In the genomic region with DNA sequence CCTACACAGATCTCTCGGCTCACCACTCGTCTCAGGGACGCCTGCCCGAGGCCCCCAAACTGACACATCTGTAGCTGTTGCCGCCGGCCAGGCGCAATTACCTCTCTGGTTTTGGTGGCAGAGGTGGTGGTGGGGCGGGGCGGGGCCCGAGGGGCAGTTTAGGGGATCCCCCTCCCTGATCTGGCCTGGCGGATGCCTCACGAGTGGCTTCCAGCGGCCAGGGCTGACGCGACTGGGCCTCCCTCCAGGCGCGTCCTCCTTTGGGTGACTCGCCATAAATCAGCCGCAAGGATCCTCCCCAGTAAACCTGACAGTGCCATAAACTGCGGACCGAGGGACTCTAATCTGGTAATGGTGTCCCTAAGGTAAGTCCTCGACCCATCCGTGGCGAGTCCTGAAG, we compare ENCODE assay signal across 13 mouse cellular contexts. TPM values are rescaled to one million over a fixed set of nuclear protein-coding genes. Genes with fewer than 3 reads are reported as not detected.
DNase-seq lines count a peak whose midpoint lies in the region; ATAC-seq and TF ChIP-seq lines count a peak whose summit lies in the region.
"Had no signal": no experiment of that assay in that cellular context is flagged by ENCODE, and none has a peak within 500 bp of the region (broad histone marks: within the 10 kb centered on the region; RNA-seq: fewer than 3 reads in every experiment).

No protein-coding gene starts in this region.

- H3K27ac ChIP-seq in heart, embryonic 12.5 days (ENCODE audit: poor library complexity, severe bottlenecking), result no peak overlapping the region
- H3K27ac ChIP-seq in ES-Bruce4 (ENCODE audit: insufficient read depth, low read length), result no peak overlapping the region
- H3K27ac ChIP-seq in embryonic facial prominence, embryonic 15.5 days (replicated peaks), result no peak overlapping the region
- no peak overlapping the region for H3K27ac ChIP-seq in limb, embryonic 14.5 days (replicated peaks; ENCODE audit: low read depth, low read length)
- no peak overlapping the region for H3K27ac ChIP-seq in liver, embryonic 12.5 days
- H3K27ac ChIP-seq: layer of hippocampus, adult 2 months; liver, embryonic 14.5 days; midbrain, embryonic 10.5 days had no signal

- peak overlapping the region; percentile 14; the same call in 1 of the 2 replicates for H3K4me2 ChIP-seq in heart, embryonic 12.5 days
- no peak overlapping the region; the same call in 1 of the 2 replicates for H3K4me2 ChIP-seq in embryonic facial prominence, embryonic 15.5 days (replicated peaks)
- H3K4me2 ChIP-seq in limb, embryonic 14.5 days (replicated peaks; ENCODE audit: low read depth, low read length, severe bottlenecking), result 0 out of 2 replicates have a peak overlapping the region, but pooled peaks have one; percentile 21
- H3K4me2 ChIP-seq in liver, embryonic 12.5 days, result no peak overlapping the region

- no peaks in the 10 kb centered on the region for H3K36me3 ChIP-seq in heart, embryonic 12.5 days
- no peaks in the 10 kb centered on the region for H3K36me3 ChIP-seq in ES-Bruce4 (ENCODE audit: control insufficient read depth, insufficient read depth, low read length, poor library complexity, severe bottlenecking)
- H3K36me3 ChIP-seq in embryonic facial prominence, embryonic 15.5 days, result no peaks in the 10 kb centered on the region
- no peaks in the 10 kb centered on the region for H3K36me3 ChIP-seq in limb, embryonic 14.5 days (ENCODE audit: control insufficient read depth, insufficient read depth, low read length)
- H3K36me3 ChIP-seq in liver, embryonic 12.5 days, result no peaks in the 10 kb centered on the region
- H3K36me3 ChIP-seq: midbrain, embryonic 10.5 days had no signal

- 1% methylated on average over 24 of the region's 24 CpGs for WGBS in heart, embryonic 12.5 days
- 12% methylated on average over 24 of the region's 24 CpGs for whole genome bisulfite sequencing in embryonic facial prominence, embryonic 15.5 days
- 9% methylated on average over 23 of the region's 24 CpGs for WGBS in limb, embryonic 14.5 days
- WGBS in liver, embryonic 12.5 days (ENCODE audit: insufficient replicate concordance), result 7% methylated on average over 24 of the region's 24 CpGs

- H3K27me3 ChIP-seq in heart, embryonic 12.5 days (replicated peaks), result peaks cover 90% of the 10 kb centered on the region
- peaks cover 28% of the 10 kb centered on the region for H3K27me3 ChIP-seq in ES-Bruce4 (ENCODE audit: control insufficient read depth, insufficient read depth, low read length, poor library complexity, severe bottlenecking)
- peaks cover 97% of the 10 kb centered on the region for H3K27me3 ChIP-seq in embryonic facial prominence, embryonic 15.5 days
- peaks cover 98% of the 10 kb centered on the region for H3K27me3 ChIP-seq in limb, embryonic 14.5 days (ENCODE audit: control insufficient read depth, insufficient read depth, low read length)
- peaks cover 97% of the 10 kb centered on the region for H3K27me3 ChIP-seq in liver, embryonic 12.5 days (replicated peaks)

- DNase-seq in heart, adult 18-20 months, result no peak
- DNase-seq in limb, embryonic 14.5 days (ENCODE audit: low spot score), result no peak
- DNase-seq in right cerebral cortex, adult 2 months (ENCODE audit: low spot score in 2 of 2), result no peak
- no peak for DNase-seq in spleen, postnatal 14 days (ENCODE audit: low spot score in 2 of 2)
- DNase-seq: cerebellum, postnatal 25 days; gastrocnemius, postnatal 10 days had no signal

- TF ChIP-seq POLR2A in ES-Bruce4 (IDR thresholded peaks at IDR 0.05; ENCODE audit: insufficient read depth, low read length), result no peak
- no peak for TF ChIP-seq POLR2A in limb, embryonic 14.5 days (IDR thresholded peaks at IDR 0.05; ENCODE audit: borderline replicate concordance, extremely low read depth, insufficient read depth, insufficient read length)

- no peak for TF ChIP-seq CTCF in ES-Bruce4 (IDR thresholded peaks at IDR 0.05; ENCODE audit: low read depth, low read length)

- no peaks in the 10 kb centered on the region for H3K9me3 ChIP-seq in heart, embryonic 12.5 days (replicated peaks)
- H3K9me3 ChIP-seq in ES-Bruce4 (replicated peaks; ENCODE audit: control insufficient read depth, insufficient read depth, low read length, poor library complexity, severe bottlenecking), result no peaks in the 10 kb centered on the region
- no peaks in the 10 kb centered on the region for H3K9me3 ChIP-seq in embryonic facial prominence, embryonic 15.5 days (replicated peaks)
- no peaks in the 10 kb centered on the region for H3K9me3 ChIP-seq in limb, embryonic 14.5 days (ENCODE audit: control insufficient read depth, low read length)
- H3K9me3 ChIP-seq in liver, embryonic 12.5 days (replicated peaks), result no peaks in the 10 kb centered on the region
- H3K9me3 ChIP-seq: midbrain, embryonic 10.5 days had no signal

- peaks cover 16% of the 10 kb centered on the region for H3K4me1 ChIP-seq in heart, embryonic 12.5 days (replicated peaks)
- no peaks in the 10 kb centered on the region for H3K4me1 ChIP-seq in ES-Bruce4 (ENCODE audit: control insufficient read depth, insufficient read depth, low read length)
- H3K4me1 ChIP-seq in embryonic facial prominence, embryonic 15.5 days, result peaks cover 21% of the 10 kb centered on the region
- peaks cover 11% of the 10 kb centered on the region for H3K4me1 ChIP-seq in limb, embryonic 14.5 days (ENCODE audit: control insufficient read depth, insufficient read depth, low read length)
- 0 out of 2 replicates have a peak, but pooled peaks cover 12% of the 10 kb centered on the region for H3K4me1 ChIP-seq in liver, embryonic 12.5 days

- ATAC-seq in heart, embryonic 12.5 days (ENCODE audit: insufficient number of reproducible peaks, low FRiP score), result no peak
- ATAC-seq in embryonic facial prominence, embryonic 15.5 days (ENCODE audit: insufficient number of reproducible peaks, low FRiP score, low TSS enrichment, low read depth), result no peak
- ATAC-seq in limb, embryonic 14.5 days (ENCODE audit: low FRiP score, low read depth), result no peak
- no peak for ATAC-seq in liver, embryonic 12.5 days

- no peak for TF ChIP-seq EP300 in ES-Bruce4 (IDR thresholded peaks at IDR 0.05; ENCODE audit: insufficient read depth, low read depth, low read length)

- peak overlapping the region; percentile 17; the same call in 1 of the 2 replicates for H3K4me3 ChIP-seq in heart, embryonic 12.5 days
- H3K4me3 ChIP-seq in ES-Bruce4 (ENCODE audit: low read depth, low read length), result peak overlapping the region; percentile 18
- 0 out of 2 replicates have a peak overlapping the region, but pooled peaks have one; percentile 19 for H3K4me3 ChIP-seq in embryonic facial prominence, embryonic 15.5 days (replicated peaks)
- H3K4me3 ChIP-seq in limb, embryonic 14.5 days (replicated peaks; ENCODE audit: low read length), result peak overlapping the region; percentile 22
- no peak overlapping the region for H3K4me3 ChIP-seq in liver, embryonic 12.5 days
- H3K4me3 ChIP-seq: layer of hippocampus, adult 2 months had no signal

- H3K9ac ChIP-seq in heart, embryonic 12.5 days, result no peak overlapping the region
- no peak overlapping the region for H3K9ac ChIP-seq in ES-Bruce4 (ENCODE audit: low read depth, poor library complexity, severe bottlenecking)
- H3K9ac ChIP-seq in embryonic facial prominence, embryonic 15.5 days, result no peak overlapping the region
- H3K9ac ChIP-seq in limb, embryonic 14.5 days (ENCODE audit: low read depth, low read length, severe bottlenecking), result no peak overlapping the region
- no peak overlapping the region for H3K9ac ChIP-seq in liver, embryonic 12.5 days
- H3K9ac ChIP-seq: liver, embryonic 14.5 days had no signal

RNA-seq across cellular contexts. Expression of gene Hoxd1, which starts 15.8 kb away (rescaled TPM):
- polyA plus RNA-seq in heart, embryonic 12.5 days (2016; fragmentation: Nextera tagmentation; extraction: Ambion mirVana), result not detected in 2 replicates
- not detected for total RNA-seq in heart, adult 18-20 months (2021)
- polyA plus RNA-seq in ES-Bruce4 (2011; ENCODE audit: insufficient read depth, insufficient read length, low read depth, missing spikeins), result not detected in 2 replicates
- polyA plus RNA-seq in embryonic facial prominence, embryonic 15.5 days (2015; fragmentation: Nextera tagmentation; extraction: Ambion mirVana), result 1.6 and 2.5 TPM in 2 replicates
- polyA plus RNA-seq in limb, embryonic 14.5 days (2012; rRNA removed), result 0.50 and 0.59 TPM in 2 replicates
- 0.44 and 0.48 TPM in 2 replicates for polyA plus RNA-seq in limb, embryonic 14.5 days (2014; fragmentation: Nextera tagmentation; extraction: Ambion mirVana)
- polyA plus RNA-seq in liver, embryonic 12.5 days (2016; fragmentation: Nextera tagmentation; extraction: Ambion mirVana), result 0.07 TPM in 1 of 2 replicates, not detected in the other
- total RNA-seq: gastrocnemius, postnatal 10 days had no signal
- polyA plus RNA-seq: liver, embryonic 14.5 days; midbrain, embryonic 10.5 days had no signal

RNA-seq across cellular contexts. Expression of gene Gm28230, which starts 20.5 kb away (rescaled TPM):
- 0.08 TPM in 1 of 2 replicates, not detected in the other for polyA plus RNA-seq in heart, embryonic 12.5 days (2016; fragmentation: Nextera tagmentation; extraction: Ambion mirVana)
- total RNA-seq in heart, adult 18-20 months (2021), result not detected
- not detected in 2 replicates for polyA plus RNA-seq in ES-Bruce4 (2011; ENCODE audit: insufficient read depth, insufficient read length, low read depth, missing spikeins)
- polyA plus RNA-seq in embryonic facial prominence, embryonic 15.5 days (2015; fragmentation: Nextera tagmentation; extraction: Ambion mirVana), result 0.09 and 0.40 TPM in 2 replicates
- polyA plus RNA-seq in limb, embryonic 14.5 days (2012; rRNA removed), result 5.0 and 5.9 TPM in 2 replicates
- polyA plus RNA-seq in limb, embryonic 14.5 days (2014; fragmentation: Nextera tagmentation; extraction: Ambion mirVana), result 0.18 and 0.21 TPM in 2 replicates
- not detected in 2 replicates for polyA plus RNA-seq in liver, embryonic 12.5 days (2016; fragmentation: Nextera tagmentation; extraction: Ambion mirVana)
- total RNA-seq: layer of hippocampus, adult 2 months had no signal
- polyA plus RNA-seq: liver, embryonic 14.5 days; midbrain, embryonic 10.5 days had no signal

RNA-seq across cellular contexts. Expression of gene Hoxd4, which starts 35.3 kb away (rescaled TPM):
- polyA plus RNA-seq in heart, embryonic 12.5 days (2016; fragmentation: Nextera tagmentation; extraction: Ambion mirVana), result 0.19 TPM in 1 of 2 replicates, not detected in the other
- under 1 TPM; 0.25 to 0.26 TPM for total RNA-seq in heart, adult 18-20 months (2021)
- 0.40 TPM in 1 of 2 replicates, not detected in the other for polyA plus RNA-seq in ES-Bruce4 (2011; ENCODE audit: insufficient read depth, insufficient read length, low read depth, missing spikeins)
- polyA plus RNA-seq in embryonic facial prominence, embryonic 15.5 days (2015; fragmentation: Nextera tagmentation; extraction: Ambion mirVana), result 0.35 and 0.62 TPM in 2 replicates
- polyA plus RNA-seq in limb, embryonic 14.5 days (2012; rRNA removed), result 14.7 and 17.8 TPM in 2 replicates
- polyA plus RNA-seq in limb, embryonic 14.5 days (2014; fragmentation: Nextera tagmentation; extraction: Ambion mirVana), result 0.63 and 0.73 TPM in 2 replicates
- polyA plus RNA-seq in liver, embryonic 12.5 days (2016; fragmentation: Nextera tagmentation; extraction: Ambion mirVana), result not detected in 2 replicates
- total RNA-seq: layer of hippocampus, adult 2 months had no signal
- polyA plus RNA-seq: midbrain, embryonic 10.5 days had no signal

RNA-seq across cellular contexts. Expression of gene Hoxd3, which starts 35.3 kb away (rescaled TPM):
- polyA plus RNA-seq in heart, embryonic 12.5 days (2016; fragmentation: Nextera tagmentation; extraction: Ambion mirVana), result 2.5 and 3.1 TPM in 2 replicates
- not detected for total RNA-seq in heart, adult 18-20 months (2021)
- polyA plus RNA-seq in ES-Bruce4 (2011; ENCODE audit: insufficient read depth, insufficient read length, low read depth, missing spikeins), result not detected in 2 replicates
- polyA plus RNA-seq in embryonic facial prominence, embryonic 15.5 days (2015; fragmentation: Nextera tagmentation; extraction: Ambion mirVana), result 1.9 and 2.6 TPM in 2 replicates
- polyA plus RNA-seq in limb, embryonic 14.5 days (2012; rRNA removed), result 2.3 and 2.8 TPM in 2 replicates
- 0.59 and 0.95 TPM in 2 replicates for polyA plus RNA-seq in limb, embryonic 14.5 days (2014; fragmentation: Nextera tagmentation; extraction: Ambion mirVana)
- polyA plus RNA-seq in liver, embryonic 12.5 days (2016; fragmentation: Nextera tagmentation; extraction: Ambion mirVana), result 0.18 and 0.30 TPM in 2 replicates
- total RNA-seq: layer of hippocampus, adult 2 months had no signal

RNA-seq across cellular contexts. Expression of gene Hoxd8, which starts 42.6 kb away (rescaled TPM):
- polyA plus RNA-seq in heart, embryonic 12.5 days (2016; fragmentation: Nextera tagmentation; extraction: Ambion mirVana), result 0.10 and 0.37 TPM in 2 replicates
- total RNA-seq in heart, adult 18-20 months (2021), result 1 to 10 TPM in 1 of 2 experiments, under 1 TPM in 1; 0.65 to 2.3 TPM
- polyA plus RNA-seq in ES-Bruce4 (2011; ENCODE audit: insufficient read depth, insufficient read length, low read depth, missing spikeins), result 0.76 and 2.1 TPM in 2 replicates
- 6.4 and 8.0 TPM in 2 replicates for polyA plus RNA-seq in embryonic facial prominence, embryonic 15.5 days (2015; fragmentation: Nextera tagmentation; extraction: Ambion mirVana)
- polyA plus RNA-seq in limb, embryonic 14.5 days (2012; rRNA removed), result 12.7 and 13.1 TPM in 2 replicates
- 11.4 and 12.8 TPM in 2 replicates for polyA plus RNA-seq in limb, embryonic 14.5 days (2014; fragmentation: Nextera tagmentation; extraction: Ambion mirVana)
- 0.11 and 0.14 TPM in 2 replicates for polyA plus RNA-seq in liver, embryonic 12.5 days (2016; fragmentation: Nextera tagmentation; extraction: Ambion mirVana)
- total RNA-seq: layer of hippocampus, adult 2 months had no signal
- polyA plus RNA-seq: midbrain, embryonic 10.5 days had no signal

Comparison
In these comparisons a context has a peak if more than half of its experiments do, and no peak if none do; other contexts are left out.
1. H3K4me2 ChIP-seq: peak in heart, embryonic 12.5 days (single experiment) and limb, embryonic 14.5 days (single experiment); none in embryonic facial prominence, embryonic 15.5 days (single experiment) and liver, embryonic 12.5 days (single experiment).